Mouse (Mus musculus): ENCODE results near the gene AI661453.
A peak's percentile ranks its signal among the peaks of the same experiment; 100 is the strongest.
"Not testable (repeated sequence)": the region's sequence is repeated elsewhere in the genome, so short reads cannot be mapped to it uniquely, and the experiment has no call there.

The AI661453 gene

DNA sequence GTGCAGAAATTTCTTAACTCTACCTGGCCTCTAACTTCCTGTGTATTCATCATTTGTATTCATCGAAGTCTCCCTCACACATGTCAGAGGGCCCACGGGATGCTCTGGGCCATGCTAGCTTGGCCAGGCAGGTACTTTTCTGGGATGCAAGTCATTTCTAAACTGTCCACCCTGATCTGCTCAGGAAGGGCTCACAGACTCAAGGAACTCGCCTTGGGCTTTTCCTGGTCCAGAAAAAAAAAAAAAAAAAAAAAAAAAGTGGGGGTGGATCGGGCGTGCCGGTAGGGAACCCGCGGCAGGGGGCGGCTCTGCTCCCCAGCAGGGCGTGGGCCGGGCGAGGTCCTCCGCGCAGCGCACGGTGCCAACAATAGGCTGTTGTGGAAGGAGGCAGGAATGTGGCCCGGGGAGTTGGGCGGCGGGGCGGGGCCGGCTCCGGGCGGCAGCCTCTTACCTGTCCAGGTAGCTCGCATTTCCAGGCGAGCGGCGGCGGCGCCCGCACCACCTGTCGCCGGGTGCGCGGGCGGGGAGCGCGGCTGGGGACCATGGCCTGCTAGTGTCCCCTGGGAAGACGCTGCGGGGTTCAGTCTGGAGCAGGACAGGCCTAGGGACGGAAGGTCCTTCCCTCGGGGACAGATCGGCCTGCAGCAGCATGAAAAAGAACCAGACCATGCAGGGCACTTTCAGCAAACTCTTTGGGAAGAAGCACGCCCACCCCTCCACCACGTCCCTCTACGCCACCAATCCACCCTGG lies at the start of gene AI661453:
Gene AI661453 (plus strand): TSS at position 460 of the 751 bp plus-strand sequence.
- peak; percentile 55 for DNase-seq

GRCm38 (mm10) chr17:47386649-47387048 lies 49.8 kb upstream of the AI661453 start:
- DNase-seq, result peak; percentile 90

DNA sequence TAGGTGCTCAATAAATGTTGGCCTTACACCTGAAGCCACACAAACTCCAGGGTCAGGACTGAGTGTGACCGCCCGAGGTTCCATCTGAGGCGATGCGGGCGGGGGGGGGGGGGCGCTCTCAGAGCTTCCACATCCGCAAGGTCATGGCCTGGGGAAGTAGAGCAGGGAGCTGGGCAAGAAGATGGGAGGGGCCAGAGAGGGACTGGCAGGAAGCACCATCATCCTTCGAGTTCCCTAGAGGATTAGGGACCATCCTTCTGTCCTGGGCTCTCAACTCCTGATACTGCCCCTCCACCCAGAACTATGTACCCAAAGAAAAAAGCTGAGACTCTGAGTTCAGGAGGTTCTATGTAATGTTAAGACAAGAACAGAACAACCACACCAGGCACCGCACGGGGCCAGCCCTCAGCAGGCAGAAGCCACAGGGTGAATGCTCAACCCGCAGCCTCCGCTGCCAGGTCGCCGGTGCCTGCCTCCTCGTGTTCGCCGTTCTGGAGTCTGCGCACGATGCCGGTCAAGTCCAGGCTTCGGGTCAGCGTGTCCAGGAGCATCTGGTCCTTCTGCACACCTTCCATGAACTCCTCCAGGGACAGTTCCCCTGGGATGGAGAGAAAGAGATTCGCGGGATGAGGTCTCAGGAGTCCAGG lies 42.1 kb upstream of the AI661453 start:
- DNase-seq, result peak; percentile 54

DNA sequence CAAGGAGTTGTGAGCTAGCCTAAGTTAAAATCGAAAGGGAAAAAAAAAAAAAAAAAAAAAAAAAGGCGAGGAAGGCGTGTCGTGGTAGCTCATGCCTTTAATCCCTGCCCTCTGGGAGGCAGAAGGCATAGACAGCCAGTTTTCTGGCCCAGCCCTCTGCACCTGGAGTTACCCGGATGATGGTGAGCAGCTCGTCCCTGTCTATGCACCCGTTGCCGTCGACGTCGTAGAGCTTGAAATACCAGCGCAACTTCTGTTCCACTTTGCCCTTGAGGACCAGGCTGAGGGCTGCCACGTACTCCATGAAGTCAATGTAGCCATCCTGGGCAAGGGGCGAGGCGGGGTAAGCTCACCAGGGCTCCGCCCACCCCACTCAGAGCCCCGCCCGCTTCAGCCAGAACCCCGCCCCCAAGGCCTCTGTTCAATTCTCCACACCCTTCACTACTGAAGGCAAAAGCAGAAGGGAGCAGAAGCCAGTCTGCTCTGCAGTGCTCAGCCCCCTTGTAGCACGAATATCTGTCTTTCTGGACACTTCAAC lies 41.0 kb upstream of the AI661453 start:
- DNase-seq, result peak; percentile 72

DNA sequence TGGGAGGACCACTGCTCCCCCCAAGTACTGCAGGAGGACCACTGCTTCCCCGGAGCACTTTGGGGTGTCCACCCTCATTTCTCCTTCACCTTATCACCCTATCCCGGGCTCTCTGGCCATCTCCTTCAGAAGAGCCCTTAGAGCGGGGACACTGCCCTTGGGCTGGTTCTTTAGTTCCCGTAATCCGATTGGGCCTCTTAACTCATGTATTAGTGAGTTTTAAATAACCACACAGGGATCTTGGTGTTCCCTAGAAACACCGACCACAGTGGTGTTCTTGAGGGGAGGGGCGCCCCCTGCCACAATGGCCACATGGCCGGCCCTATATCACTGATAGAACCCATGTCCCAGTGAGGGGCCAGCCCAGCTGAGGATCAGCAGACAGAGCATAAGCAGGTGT lies 37.3 kb upstream of the AI661453 start:
- DNase-seq, result no peak

DNA sequence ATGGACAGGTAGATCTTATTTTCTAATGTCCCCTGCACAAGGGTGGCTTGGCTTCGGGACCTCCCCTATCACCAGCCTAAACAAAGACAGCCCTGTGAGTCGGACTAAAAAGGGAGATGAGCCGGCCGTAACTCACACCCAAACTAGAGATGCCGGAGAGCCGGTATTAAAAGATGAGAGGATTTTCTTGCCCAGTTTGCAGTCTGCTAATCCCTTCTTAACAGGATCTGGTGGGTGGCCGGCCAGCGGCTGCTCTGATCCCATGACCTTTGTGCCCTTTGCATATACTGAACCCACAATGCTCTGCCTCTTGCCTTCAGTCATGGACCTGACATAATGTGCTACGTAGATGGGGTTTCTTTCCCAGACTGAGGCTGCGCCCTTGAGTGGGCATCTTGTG lies 36.0 kb upstream of the AI661453 start, which contains the start of gene Guca1a:
Gene Guca1a (minus strand): TSS at position 134 of the 400 bp plus-strand sequence.
- no peak for DNase-seq

DNA sequence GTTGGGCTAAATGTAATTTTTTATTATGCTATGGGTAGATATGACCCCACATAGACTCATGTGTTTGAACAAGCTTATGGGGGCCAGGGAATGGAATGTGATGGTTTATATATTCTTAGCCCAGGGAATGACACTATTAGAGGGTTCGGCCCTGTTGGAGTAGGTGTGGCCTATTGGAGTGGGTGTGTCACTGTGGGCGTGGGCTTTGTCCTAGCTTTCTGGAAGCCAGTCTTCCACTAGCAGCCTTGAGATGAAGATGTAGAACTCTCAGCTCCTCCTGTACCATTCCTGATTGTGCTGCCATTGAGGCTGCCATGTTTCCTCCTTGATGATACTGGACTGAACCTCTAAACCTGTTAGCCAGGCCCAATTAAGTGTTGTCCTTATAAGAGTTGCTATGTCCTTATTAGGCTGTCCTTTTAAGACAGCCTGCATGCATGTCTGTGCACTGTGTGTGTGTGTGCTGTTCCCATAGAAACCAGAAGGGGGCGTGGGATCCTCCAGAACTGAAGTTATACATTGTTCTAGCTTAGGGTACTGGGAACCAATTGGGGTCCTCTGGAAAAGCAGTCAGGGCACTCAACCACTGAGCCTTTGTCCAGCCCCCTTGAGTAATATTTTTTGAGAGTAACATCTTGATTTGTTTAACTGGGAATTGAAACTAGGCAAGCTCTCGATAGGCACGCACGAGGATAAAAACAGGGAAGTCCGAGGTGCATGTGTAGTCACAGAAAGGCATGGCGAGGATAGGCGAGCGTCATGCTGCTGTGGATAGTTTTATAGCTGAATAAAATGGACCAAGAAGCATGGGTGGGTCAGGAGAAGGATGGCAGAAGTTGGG lies 28.5 kb upstream of the AI661453 start:
- DNase-seq, result no peak

- peak; percentile 86 for DNase-seq
These were observed 27.9 kb upstream of the AI661453 start for GRCm38 (mm10) chr17:47408558-47408898.

DNA sequence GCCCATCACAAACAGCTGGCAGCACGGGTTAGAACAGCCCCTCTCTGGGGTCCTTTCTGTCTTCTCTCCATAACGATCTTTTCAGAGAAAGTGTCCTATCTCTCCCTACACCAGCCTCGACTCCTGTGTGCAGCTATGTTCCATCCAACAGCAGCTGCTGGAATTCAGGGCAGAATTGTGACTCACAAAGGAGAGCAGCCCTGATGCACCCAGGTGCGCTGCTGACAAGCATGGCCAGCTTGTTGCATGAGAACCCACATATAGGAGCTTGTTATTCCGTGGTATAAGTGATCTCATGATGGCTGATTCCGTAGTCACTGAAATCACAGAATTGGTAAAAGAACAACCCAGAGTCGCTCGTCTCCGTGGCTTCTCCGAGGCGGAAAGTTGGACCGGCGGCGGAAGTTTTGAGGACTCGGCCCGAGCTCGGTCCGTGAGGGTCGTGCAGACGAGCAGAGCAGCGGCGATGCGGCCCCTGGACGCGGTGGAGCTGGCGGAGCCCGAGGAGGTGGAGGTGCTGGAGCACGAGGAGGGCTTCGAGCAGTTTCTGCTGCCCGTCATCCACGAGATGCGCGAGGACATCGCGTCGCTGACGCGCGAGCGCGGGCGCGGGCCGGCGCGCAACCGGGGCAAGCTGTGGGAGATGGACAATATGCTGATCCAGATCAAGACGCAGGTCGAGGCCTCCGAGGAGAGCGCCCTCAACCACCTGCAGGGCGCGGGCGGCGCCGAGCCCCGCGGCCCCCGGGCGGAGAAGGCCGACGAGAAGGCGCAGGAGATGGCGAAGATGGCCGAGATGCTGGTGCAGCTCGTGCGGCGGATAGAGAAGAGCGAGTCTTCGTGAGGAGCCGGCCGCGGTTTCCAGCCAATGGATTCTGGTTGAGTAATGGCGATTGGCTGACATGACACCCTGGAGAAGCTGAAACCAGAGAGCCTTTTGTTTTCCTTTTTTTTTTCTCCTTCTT lies 26.2 kb upstream of the AI661453 start:
- DNase-seq, result peak; percentile 39

DNA sequence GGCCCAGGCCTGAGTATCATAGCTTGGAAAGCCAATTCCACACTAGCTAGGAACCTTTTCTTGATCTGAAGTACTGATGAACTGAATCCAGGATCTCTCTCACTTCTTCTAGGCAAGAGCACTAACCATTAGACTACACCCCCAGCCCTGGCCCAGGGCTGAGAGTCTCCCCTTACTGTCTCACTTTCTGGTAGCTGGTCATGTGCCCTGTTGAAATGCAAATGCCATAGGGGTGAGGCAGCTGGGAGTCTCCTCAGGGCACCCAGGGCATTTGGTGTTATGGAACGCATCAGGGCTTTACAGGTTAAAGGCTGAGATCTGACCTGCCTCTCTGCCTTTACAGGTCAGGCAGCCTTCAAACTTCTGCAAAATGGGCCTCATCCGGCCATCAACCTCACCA lies 16.2 kb upstream of the AI661453 start:
- no peak for DNase-seq

DNA sequence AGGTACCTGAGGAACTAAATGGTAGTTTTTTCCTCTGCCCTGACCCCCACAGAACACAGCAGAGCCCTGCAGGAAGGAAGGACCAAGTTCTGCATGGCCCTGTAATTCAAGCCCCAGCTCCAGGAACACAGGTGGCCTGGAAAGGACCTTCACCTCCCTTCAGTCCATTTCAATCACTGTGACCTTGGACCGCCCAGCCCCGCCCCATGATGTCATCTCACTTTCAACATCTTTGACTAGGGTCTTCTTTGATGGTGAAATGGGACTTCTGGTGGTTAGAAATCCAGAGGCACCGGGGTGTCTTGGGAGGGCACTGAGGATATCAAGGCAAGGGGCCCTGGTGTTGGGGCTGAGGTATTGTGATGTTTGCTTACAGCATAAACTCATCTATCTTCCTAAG lies 14.8 kb upstream of the AI661453 start:
- no peak for DNase-seq

- DNase-seq, result not testable (repeated sequence)
These were observed 13.8 kb upstream of the AI661453 start for GRCm38 (mm10) chr17:47422616-47423015.

DNA sequence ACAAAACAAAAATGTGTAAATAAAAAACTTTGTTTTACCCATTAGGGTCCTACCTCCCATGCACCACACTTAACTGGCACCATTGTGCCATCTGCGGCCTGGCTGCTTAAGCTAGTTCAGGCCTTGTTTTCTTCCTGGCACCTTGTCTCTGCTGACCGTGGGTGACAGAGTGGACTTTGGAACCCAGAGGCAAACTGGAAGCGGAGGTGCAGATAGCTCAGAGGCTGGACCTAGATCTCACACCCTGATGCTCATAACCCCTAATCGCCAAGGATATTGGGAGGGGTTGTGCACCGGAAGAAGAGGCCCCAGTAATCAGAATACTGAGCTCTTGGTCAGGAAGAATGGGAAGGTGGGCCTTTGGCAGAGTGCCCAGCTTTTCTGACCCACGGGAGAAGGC lies 12.2 kb upstream of the AI661453 start:
- DNase-seq, result no peak

GRCm38 (mm10) chr17:47427316-47427715 lies 9.1 kb upstream of the AI661453 start:
- DNase-seq, result peak; percentile 72

GRCm38 (mm10) chr17:47428831-47429304 lies 7.5 kb upstream of the AI661453 start:
- no peak for DNase-seq

DNA sequence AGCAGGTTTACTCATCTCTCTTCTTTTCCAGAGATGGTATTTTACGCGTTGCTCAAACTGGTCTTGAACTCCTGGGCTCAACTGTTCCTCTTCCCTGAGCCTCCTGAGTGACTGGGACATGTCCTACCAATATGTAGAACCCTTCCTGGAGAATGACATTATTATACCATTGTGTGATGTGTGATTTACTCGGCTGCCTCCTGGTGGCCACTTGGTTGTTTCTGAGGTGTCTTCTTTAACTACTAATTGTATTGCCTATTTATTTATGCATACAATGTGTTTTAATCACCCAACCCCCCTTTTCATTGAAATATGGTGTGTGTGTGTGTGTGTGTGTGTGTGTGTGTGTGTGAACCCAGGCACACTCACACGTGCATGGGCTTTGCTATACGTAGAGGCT lies 5.6 kb upstream of the AI661453 start:
- DNase-seq, result peak; percentile 45

DNA sequence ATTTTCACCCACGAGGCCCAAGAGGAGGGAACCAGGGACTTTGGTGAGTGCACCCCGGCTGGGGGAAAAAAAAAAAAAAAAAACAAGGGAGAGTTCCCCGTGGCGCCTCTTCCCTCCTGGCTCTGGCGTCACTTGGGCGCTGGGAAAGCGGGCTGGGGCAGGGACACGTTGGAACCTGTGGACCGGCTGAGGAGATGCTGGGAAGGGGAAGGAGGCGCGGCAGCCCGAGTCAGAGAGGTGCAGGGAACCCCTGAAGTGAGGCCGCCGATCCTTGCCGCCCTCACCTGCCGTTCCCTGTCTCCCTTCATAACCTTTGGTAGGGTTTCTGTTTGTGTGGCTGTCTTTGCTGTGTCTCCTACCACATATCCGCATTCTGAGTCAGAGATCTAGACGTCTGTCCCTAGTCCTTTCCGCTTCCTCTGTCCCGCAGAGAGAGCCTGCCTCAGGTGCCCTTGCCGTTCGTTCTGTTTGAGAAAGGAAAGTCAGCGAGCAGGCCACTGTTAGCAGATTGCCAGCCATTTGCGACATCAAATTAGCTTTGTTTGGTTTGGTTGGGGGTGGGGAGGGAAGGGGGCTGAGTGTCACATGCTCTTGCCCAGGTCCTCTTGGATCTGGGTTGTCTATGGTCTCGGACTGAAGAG lies 612 bp downstream of the AI661453 start, which contains the start of gene 1700001C19Rik:
Gene 1700001C19Rik (minus strand): TSS at position 470 of the 641 bp plus-strand sequence.
- DNase-seq, result peak; percentile 41

GRCm38 (mm10) chr17:47438611-47439010 lies 2.2 kb downstream of the AI661453 start:
- DNase-seq, result no peak

GRCm38 (mm10) chr17:47439396-47440028 lies 3.1 kb downstream of the AI661453 start:
- no peak for DNase-seq

GRCm38 (mm10) chr17:47440359-47440890 lies 4.0 kb downstream of the AI661453 start:
- DNase-seq, result no peak

All from thymus, postnatal 4 days (tissue).